Mouse (Mus musculus) erythroblast, embryonic 14.5 days (primary cell): ENCODE data around the gene Col25a1.

Experiments used
- GATA1 ChIP-seq: IDR thresholded peaks from 2 replicates; pipeline ENCODE4 v1.6.1; 2012; ENCODE audit warnings: low read length, inconsistent platforms, mixed read lengths
- TAL1 ChIP-seq: IDR thresholded peaks from 3 replicates; pipeline ENCODE4 v1.6.1; 2012; ENCODE audit warnings: low read length, inconsistent platforms, mixed read lengths

DNA sequence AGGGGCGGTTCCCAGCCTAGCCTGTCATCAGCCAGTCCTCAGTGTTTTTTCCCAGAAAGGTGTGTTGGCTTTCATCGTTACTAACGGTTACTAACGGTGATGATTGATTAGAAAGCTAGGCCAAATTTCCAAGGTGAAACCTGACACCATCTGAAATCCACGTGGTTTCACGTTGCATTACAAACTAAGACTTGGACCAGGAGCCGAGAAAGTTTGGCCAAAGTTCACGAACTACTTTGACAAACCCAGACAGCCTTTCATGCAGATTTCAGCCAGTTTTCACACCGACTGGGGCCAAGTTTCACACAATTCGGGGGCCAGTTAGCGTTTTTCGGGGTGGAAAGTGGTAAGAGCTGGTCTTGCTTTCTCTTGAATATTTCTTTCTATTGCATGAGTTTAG, 309.4 kb downstream of the Col25a1 start:
- TF ChIP-seq TAL1 (no peak), GATA1 (no peak)
